ENCODE assay signal across 9 mouse cellular contexts in the genomic region with DNA sequence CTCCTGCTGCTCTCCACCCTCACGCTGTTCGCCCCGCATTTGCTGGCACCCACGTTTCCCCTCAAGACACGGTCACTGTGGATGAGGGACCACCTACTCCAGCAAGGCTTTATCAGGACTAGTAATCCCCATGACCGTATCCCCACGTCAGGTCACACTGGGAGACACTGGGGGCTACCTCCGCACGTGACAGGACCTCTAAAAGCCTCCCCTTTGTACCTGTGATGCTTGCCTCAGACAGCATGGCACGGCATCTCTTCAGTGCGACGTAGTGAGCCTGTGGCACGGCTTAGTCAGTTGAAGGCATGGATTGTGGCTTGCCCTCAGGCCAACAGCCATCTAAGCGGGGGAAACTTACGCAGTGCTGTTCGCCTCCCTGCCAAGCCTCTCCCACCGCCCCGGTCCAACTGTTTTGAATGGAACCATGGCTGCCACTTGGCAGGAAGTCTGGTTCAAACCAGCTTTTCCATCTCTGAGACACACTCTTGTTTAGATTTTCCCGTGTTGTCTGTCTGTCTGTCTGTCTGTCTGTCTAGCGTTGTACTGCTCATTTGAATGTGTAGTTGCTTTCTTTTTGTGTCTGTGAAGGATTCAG.
DNase-seq lines count a peak whose midpoint lies in the region; ATAC-seq and TF ChIP-seq lines count a peak whose summit lies in the region.
"Had no signal": no experiment of that assay in that cellular context is flagged by ENCODE, and none has a peak within 500 bp of the region (broad histone marks: within the 10 kb centered on the region; RNA-seq: fewer than 3 reads in every experiment).

No protein-coding gene starts in this region.

- no peaks in the 10 kb centered on the region for H3K27me3 ChIP-seq in midbrain, postnatal 0 days (ENCODE audit: insufficient read depth, low read length)
- H3K27me3 ChIP-seq: neural tube, embryonic 13.5 days had no signal

- no peaks in the 10 kb centered on the region for H3K36me3 ChIP-seq in midbrain, postnatal 0 days (ENCODE audit: insufficient read depth, low read length)
- H3K36me3 ChIP-seq: neural tube, embryonic 13.5 days had no signal

- 61% methylated on average over 20 of the region's 20 CpGs for WGBS in midbrain, postnatal 0 days

- no peak for TF ChIP-seq POLR2A in cortical plate, adult 2 months (IDR thresholded peaks at IDR 0.05; ENCODE audit: extremely low read depth, insufficient read depth, low read length)

- peak overlapping the region; percentile 29; the same call in 1 of the 2 replicates for H3K9ac ChIP-seq in midbrain, postnatal 0 days (replicated peaks; ENCODE audit: low read length, poor library complexity, severe bottlenecking)
- H3K9ac ChIP-seq: neural tube, embryonic 13.5 days had no signal

- H3K27ac ChIP-seq in cortical plate, adult 2 months (ENCODE audit: insufficient read depth, low read length) = no peak overlapping the region
- 0 out of 2 replicates have a peak overlapping the region, but pooled peaks have one; percentile 12 for H3K27ac ChIP-seq in midbrain, postnatal 0 days (ENCODE audit: low read depth, low read length)
- H3K27ac ChIP-seq: neural tube, embryonic 13.5 days had no signal

- no peaks in the 10 kb centered on the region for H3K9me3 ChIP-seq in midbrain, postnatal 0 days (ENCODE audit: low read length)
- H3K9me3 ChIP-seq: neural tube, embryonic 13.5 days had no signal

- ATAC-seq in midbrain, postnatal 0 days (ENCODE audit: low FRiP score) = 0 out of 2 replicates have a peak, but pooled peaks have one; percentile 42

- TF ChIP-seq CTCF in cortical plate, adult 2 months (IDR thresholded peaks at IDR 0.05; ENCODE audit: extremely low read depth, insufficient read depth, low read length) = no peak
- no peak for TF ChIP-seq CTCF in midbrain, postnatal 0 days (IDR thresholded peaks at IDR 0.05)

- H3K4me3 ChIP-seq in cortical plate, adult 2 months (ENCODE audit: insufficient read depth, low read length) = peak overlapping the region; percentile 26
- no peak overlapping the region for H3K4me3 ChIP-seq in midbrain, postnatal 0 days (ENCODE audit: low read depth, low read length)
- H3K4me3 ChIP-seq: erythroblast, embryonic 14.5 days; neural tube, embryonic 13.5 days had no signal

- H3K4me2 ChIP-seq in midbrain, postnatal 0 days (ENCODE audit: low read depth, low read length, poor library complexity, severe bottlenecking) = no peak overlapping the region
- H3K4me2 ChIP-seq: neural tube, embryonic 13.5 days had no signal

- H3K4me1 ChIP-seq in cortical plate, adult 2 months (ENCODE audit: control insufficient read depth, insufficient read depth, low read length) = peaks cover under 1% of the 10 kb centered on the region; the same call in 1 of the 2 replicates
- peaks cover under 1% of the 10 kb centered on the region; the same call in 1 of the 2 replicates for H3K4me1 ChIP-seq in midbrain, postnatal 0 days (ENCODE audit: insufficient read depth, low read length)

- DNase-seq in layer of hippocampus, postnatal 14 days (ENCODE audit: low spot score in 2 of 2) = peak; percentile 46 to 61
- no peak for DNase-seq in layer of hippocampus, adult 9-10 months (ENCODE audit: low spot score)
- DNase-seq in heart, postnatal 10 days = peak; percentile 45 to 47
- peak; percentile 8 for DNase-seq in midbrain, postnatal 0 days (ENCODE audit: low spot score)
- DNase-seq in layer of hippocampus, adult 11-12 months (ENCODE audit: low spot score) = no peak
- DNase-seq in kidney, adult 9 months = no peak

- intact Hi-C loops in heart, postnatal 10 days (cut with DNase I) = loop anchor here (2.0 kb wide), 1 partner anchor 635 kb away; no protein-coding TSS in a partner anchor

Comparison
In these comparisons a context has a peak if more than half of its experiments do, and no peak if none do; other contexts are left out.
1. DNase-seq: peak in layer of hippocampus, postnatal 14 days (2 of 2), heart, postnatal 10 days (2 of 2) and midbrain, postnatal 0 days (single experiment); none in layer of hippocampus, adult 9-10 months (single experiment), layer of hippocampus, adult 11-12 months (single experiment) and kidney, adult 9 months (single experiment).